Mouse (Mus musculus) brain, adult 2 months (tissue): ENCODE data around the gene Baiap2l1.

ENCODE experiments used
- DNase-seq: peaks from one replicate; pipeline ENCODE4 v3.0.0; 2011; ENCODE audit warnings: low read depth, low spot score

The Baiap2l1 gene

GRCm38 (mm10) chr5:144230216-144230615 lies 127.7 kb downstream of the Baiap2l1 start:
- no peak for DNase-seq

- DNase-seq: no peak
Observed at GRCm38 (mm10) chr5:144226220-144226619, 131.7 kb downstream of the Baiap2l1 start.

- DNase-seq: peak; percentile 43
Observed at GRCm38 (mm10) chr5:144223899-144224816, 133.8 kb downstream of the Baiap2l1 start.

- peak; percentile 99 for DNase-seq
Observed at GRCm38 (mm10) chr5:144223503-144223862, 134.4 kb downstream of the Baiap2l1 start, which contains the start of gene Tecpr1. Gene Tecpr1, minus strand, starts transcription at chr5:144223615.

GRCm38 (mm10) chr5:144222811-144223502 lies 135.0 kb downstream of the Baiap2l1 start:
- DNase-seq: peak; percentile 95

- no peak for DNase-seq
Observed at GRCm38 (mm10) chr5:144221305-144221704, 136.6 kb downstream of the Baiap2l1 start.

GRCm38 (mm10) chr5:144219936-144220335 lies 138.0 kb downstream of the Baiap2l1 start:
- DNase-seq: no peak

GRCm38 (mm10) chr5:144219306-144219705 lies 138.6 kb downstream of the Baiap2l1 start:
- peak; percentile 60 for DNase-seq

GRCm38 (mm10) chr5:144218061-144218460 lies 139.9 kb downstream of the Baiap2l1 start:
- DNase-seq: no peak

- DNase-seq: no peak
Observed at GRCm38 (mm10) chr5:144215992-144216391, 141.9 kb downstream of the Baiap2l1 start.
